Mouse (Mus musculus) intestine, postnatal 0 days (tissue): Measurements from ENCODE around the gene Mapk12. TPM values are rescaled to one million over a fixed set of nuclear protein-coding genes. Genes with fewer than 3 reads are reported as not detected.
A peak's percentile ranks its signal among the peaks of the same experiment; 100 is the strongest.

Experiments used
- ATAC-seq: fragments of 200-750 bp; cut with Nextera tagmentation; 2 replicates; pipeline ENCODE4 v1.8.0; 2017; ENCODE audit warnings: mild to moderate bottlenecking, moderate TSS enrichment, moderate library complexity
- H3K27ac ChIP-seq: fragments of 300-500 bp; sonication (generic); 2 replicates; pipeline ENCODE4 v1.5.1; 2014; ENCODE audit warnings: mild to moderate bottlenecking, low read depth, low read length, moderate library complexity
- H3K27me3 ChIP-seq: fragments of 300-500 bp; sonication (generic); replicated peaks from 2 replicates; pipeline ENCODE4 v1.6.1; 2014; ENCODE audit warnings: low read length, mixed read lengths; ENCODE audit not compliant: control insufficient read depth, insufficient read depth
- H3K36me3 ChIP-seq: fragments of 300-500 bp; sonication (generic); 2 replicates; pipeline ENCODE4 v1.6.1; 2014; ENCODE audit warnings: mild to moderate bottlenecking, moderate library complexity; ENCODE audit not compliant: control insufficient read depth, insufficient read depth
- H3K4me1 ChIP-seq: fragments of 300-500 bp; sonication (generic); replicated peaks from 2 replicates; pipeline ENCODE4 v1.6.1; 2014; ENCODE audit warnings: antibody characterized with exemption, low read length, mixed read lengths; ENCODE audit not compliant: control insufficient read depth, insufficient read depth
- H3K4me2 ChIP-seq: fragments of 300-500 bp; sonication (generic); replicated peaks from 2 replicates; pipeline ENCODE4 v1.6.1; 2014; ENCODE audit warnings: low read depth, mild to moderate bottlenecking, moderate library complexity
- H3K4me3 ChIP-seq: fragments of 300-500 bp; sonication (generic); 2 replicates; pipeline ENCODE4 v1.5.1; 2014; ENCODE audit warnings: low read depth, low read length
- H3K9ac ChIP-seq: fragments of 300-500 bp; sonication (generic); 2 replicates; pipeline ENCODE4 v1.6.1; 2014; ENCODE audit warnings: mild to moderate bottlenecking, low read depth, low read length
- H3K9me3 ChIP-seq: fragments of 300-500 bp; sonication (generic); 2 replicates; pipeline ENCODE4 v1.6.1; 2016; ENCODE audit warnings: mixed run types; ENCODE audit not compliant: control insufficient read depth
- CTCF ChIP-seq: sonication (generic); IDR thresholded peaks from 2 replicates; pipeline ENCODE4 v1.5.1; 2016; ENCODE audit warnings: low read depth, mild to moderate bottlenecking, control low read depth, antibody characterized with exemption, moderate library complexity
- WGBS: fragments of 180-500 bp; shearing (Covaris S2); extraction: QIAGEN DNeasy Blood & Tissue Kit; methylation state at CpG from one replicate; pipeline ENCODE4 v1.1.7; 2014; 5-methylcytosine and 5-hydroxymethylcytosine counted together
- polyA plus RNA-seq: library from polyadenylated mRNA; unstranded; fragments of >200 nt; fragmentation: Nextera tagmentation; extraction: Ambion mirVana; gene quantifications from 2 replicates; pipeline ENCODE4 v1.2.1, GENCODE M21; 2015

Mapk12 gene
- polyA plus RNA-seq, 1 experiment from 2014 or later = 2.7 TPM

DNA sequence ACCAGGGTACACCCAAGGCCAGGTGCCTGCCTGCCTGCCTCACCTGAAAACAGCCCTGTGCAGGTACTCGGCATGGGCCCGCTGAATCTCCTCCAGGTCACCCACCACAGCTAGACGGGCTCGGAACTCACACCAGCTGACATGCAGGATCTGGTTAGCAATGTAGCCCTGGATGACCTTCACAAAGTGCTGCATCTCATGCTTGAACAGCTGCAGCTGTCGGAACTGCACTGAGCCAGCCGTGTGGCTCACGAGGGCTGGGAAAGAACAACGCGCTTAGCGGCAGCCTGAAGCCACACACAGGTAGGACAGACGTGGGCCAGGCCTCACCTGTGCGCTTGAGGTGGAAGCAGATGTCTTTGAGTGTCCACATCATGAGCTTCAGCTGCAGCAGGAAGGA lies 39.7 kb downstream of the Mapk12 start:
- TF ChIP-seq CTCF = no peak
- WGBS = 86% methylated on average over 12 of the region's 12 CpGs
- no peak overlapping the region for H3K4me2 ChIP-seq
- H3K36me3 ChIP-seq = peaks cover 95% of the 10 kb centered on the region
- no peaks in the 10 kb centered on the region for H3K9me3 ChIP-seq
- ATAC-seq = no peak
- no peaks in the 10 kb centered on the region for H3K4me1 ChIP-seq
- no peaks in the 10 kb centered on the region for H3K27me3 ChIP-seq
- H3K9ac ChIP-seq = no peak overlapping the region
- no peak overlapping the region for H3K27ac ChIP-seq
- H3K4me3 ChIP-seq = no peak overlapping the region

GRCm38 (mm10) chr15:89098616-89099015 lies 41.9 kb downstream of the Mapk12 start:
- no peak overlapping the region for H3K9ac ChIP-seq
- H3K27me3 ChIP-seq = no peaks in the 10 kb centered on the region
- H3K4me1 ChIP-seq = no peaks in the 10 kb centered on the region
- H3K4me2 ChIP-seq = no peak overlapping the region
- no peak overlapping the region for H3K4me3 ChIP-seq
- TF ChIP-seq CTCF = no peak
- WGBS = 93% methylated on average over 7 of the region's 7 CpGs
- peaks cover 97% of the 10 kb centered on the region for H3K36me3 ChIP-seq
- no peaks in the 10 kb centered on the region for H3K9me3 ChIP-seq
- no peak overlapping the region for H3K27ac ChIP-seq
- ATAC-seq = no peak

- Histone ChIP-seq H3K4me2 (no peak overlapping the region), H3K4me1 (no peaks in the 10 kb centered on the region), H3K36me3 (peaks cover 99% of the 10 kb centered on the region), H3K4me3 (no peak overlapping the region), H3K27ac (no peak overlapping the region), H3K9ac (no peak overlapping the region), H3K9me3 (no peaks in the 10 kb centered on the region), H3K27me3 (no peaks in the 10 kb centered on the region)
- no peak for ATAC-seq
- WGBS = 94% methylated on average over 5 of the region's 5 CpGs
- TF ChIP-seq CTCF = no peak
Measured at GRCm38 (mm10) chr15:89097450-89097849, 43.1 kb downstream of the Mapk12 start.

GRCm38 (mm10) chr15:89092181-89092580 lies 48.3 kb downstream of the Mapk12 start:
- Histone ChIP-seq H3K27ac (no peak overlapping the region), H3K4me2 (no peak overlapping the region), H3K9me3 (no peaks in the 10 kb centered on the region), H3K36me3 (peaks cover 48% of the 10 kb centered on the region), H3K4me3 (no peak overlapping the region), H3K4me1 (0 out of 2 replicates have a peak, but pooled peaks cover 7% of the 10 kb centered on the region), H3K9ac (no peak overlapping the region), H3K27me3 (no peaks in the 10 kb centered on the region)
- ATAC-seq = no peak
- TF ChIP-seq CTCF = no peak
- 86% methylated on average over 5 of the region's 5 CpGs for WGBS

GRCm38 (mm10) chr15:89090662-89091061 lies 49.8 kb downstream of the Mapk12 start:
- ATAC-seq = no peak
- H3K9me3 ChIP-seq = no peaks in the 10 kb centered on the region
- H3K27me3 ChIP-seq = no peaks in the 10 kb centered on the region
- 87% methylated on average over 4 of the region's 4 CpGs for WGBS
- H3K4me2 ChIP-seq = no peak overlapping the region
- peaks cover 47% of the 10 kb centered on the region for H3K36me3 ChIP-seq
- no peak overlapping the region; the same call in 1 of the 2 replicates for H3K27ac ChIP-seq
- TF ChIP-seq CTCF = no peak
- no peak overlapping the region for H3K9ac ChIP-seq
- 0 out of 2 replicates have a peak, but pooled peaks cover 7% of the 10 kb centered on the region for H3K4me1 ChIP-seq
- no peak overlapping the region for H3K4me3 ChIP-seq

DNA sequence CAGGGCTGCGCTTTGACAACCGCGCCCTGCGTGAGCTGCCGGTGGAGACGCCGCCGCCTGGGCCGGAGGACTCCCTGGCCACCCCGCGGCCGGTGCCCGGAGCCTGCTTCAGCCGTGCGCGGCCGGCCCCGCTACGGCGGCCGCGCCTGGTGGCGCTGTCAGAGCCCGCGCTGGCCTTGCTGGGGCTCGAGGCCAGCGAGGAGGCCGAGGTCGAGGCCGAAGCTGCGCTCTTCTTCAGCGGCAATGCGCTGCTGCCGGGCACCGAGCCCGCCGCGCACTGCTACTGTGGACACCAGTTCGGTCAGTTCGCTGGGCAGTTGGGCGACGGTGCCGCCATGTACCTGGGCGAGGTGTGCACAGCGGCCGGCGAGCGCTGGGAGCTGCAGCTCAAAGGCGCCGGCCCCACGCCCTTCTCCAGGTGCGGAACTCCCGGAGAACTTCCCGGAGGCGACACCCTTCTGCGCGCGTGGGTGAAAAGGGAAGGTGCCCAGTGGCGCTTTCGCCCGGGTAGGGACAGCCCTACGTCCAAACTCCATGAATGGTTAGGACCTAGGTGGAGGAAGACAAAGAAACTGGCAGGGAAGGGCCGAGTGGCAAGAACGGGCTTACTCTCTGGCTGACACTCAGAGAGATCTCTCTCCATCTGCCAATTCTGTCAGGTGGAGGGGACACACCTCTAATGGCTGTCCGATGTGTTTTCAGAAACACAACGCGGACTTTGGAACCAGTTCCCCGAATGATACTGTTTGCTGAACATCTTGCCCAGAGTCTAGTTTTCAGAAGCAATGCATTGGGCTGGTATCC lies 51.1 kb downstream of the Mapk12 start:
- WGBS = under 1% methylated on average over 68 of the region's 68 CpGs
- ATAC-seq = peak; percentile 50

More for the DNA sequence above, 51.1 kb downstream of the Mapk12 start:
- H3K27me3 ChIP-seq = no peaks in the 10 kb centered on the region
- H3K36me3 ChIP-seq = peaks cover 46% of the 10 kb centered on the region
- H3K4me2 ChIP-seq = peak overlapping the region; percentile 87
- TF ChIP-seq CTCF = 0 out of 2 replicates have a peak, but pooled peaks have one; percentile 8
- no peaks in the 10 kb centered on the region for H3K9me3 ChIP-seq
- H3K9ac ChIP-seq = peak overlapping the region; percentile 94
- 0 out of 2 replicates have a peak, but pooled peaks cover 7% of the 10 kb centered on the region for H3K4me1 ChIP-seq
- peak overlapping the region; percentile 95 for H3K27ac ChIP-seq
- H3K4me3 ChIP-seq = peak overlapping the region; percentile 88
